Mouse (Mus musculus) neural tube, embryonic 14.5 days (tissue): ENCODE data around the gene Rhobtb1. TPM values are rescaled to one million over a fixed set of nuclear protein-coding genes. Genes with fewer than 3 reads are reported as not detected.

Experiments used
- ATAC-seq: fragments of 200-750 bp; cut with Nextera tagmentation; 2 replicates; pipeline ENCODE4 v1.8.0; 2017; ENCODE audit warnings: low read depth, mild to moderate bottlenecking, moderate TSS enrichment, moderate library complexity
- H3K27ac ChIP-seq: fragments of 300-500 bp; sonication (generic); 2 replicates; pipeline ENCODE4 v1.5.1; 2014; ENCODE audit warnings: low read depth, mild to moderate bottlenecking, control low read depth, low read length, moderate library complexity, mixed read lengths
- H3K27me3 ChIP-seq: fragments of 300-500 bp; sonication (generic); 2 replicates; pipeline ENCODE4 v1.6.1; 2014; ENCODE audit warnings: low read length; ENCODE audit not compliant: control insufficient read depth, insufficient read depth
- H3K36me3 ChIP-seq: fragments of 300-500 bp; sonication (generic); 2 replicates; pipeline ENCODE4 v1.6.1; 2014; ENCODE audit warnings: low read length, mixed read lengths; ENCODE audit not compliant: control insufficient read depth, insufficient read depth
- H3K4me1 ChIP-seq: fragments of 300-500 bp; sonication (generic); 2 replicates; pipeline ENCODE4 v1.6.1; 2014; ENCODE audit warnings: low read length; ENCODE audit not compliant: control insufficient read depth, insufficient read depth
- H3K4me2 ChIP-seq: fragments of 300-500 bp; sonication (generic); 2 replicates; pipeline ENCODE4 v1.6.1; 2014; ENCODE audit warnings: mild to moderate bottlenecking, low read depth, low read length, control low read depth
- H3K4me3 ChIP-seq: fragments of 300-500 bp; sonication (generic); 2 replicates; pipeline ENCODE4 v1.5.1; 2014; ENCODE audit warnings: low read depth, low read length, control low read depth, mixed read lengths
- H3K9ac ChIP-seq: fragments of 300-500 bp; sonication (generic); replicated peaks from 2 replicates; pipeline ENCODE4 v1.6.1; 2014; ENCODE audit warnings: low read depth, mild to moderate bottlenecking, control low read depth, low read length, mixed read lengths
- H3K9me3 ChIP-seq: fragments of 300-500 bp; sonication (generic); 2 replicates; pipeline ENCODE4 v1.6.1; 2016; ENCODE audit warnings: low read length; ENCODE audit not compliant: control insufficient read depth
- WGBS: fragments of 180-500 bp; shearing (Covaris S2); extraction: QIAGEN DNeasy Blood & Tissue Kit; methylation state at CpG from one replicate; pipeline ENCODE4 v1.1.7; 2014; 5-methylcytosine and 5-hydroxymethylcytosine counted together
- polyA plus RNA-seq: library from polyadenylated mRNA; unstranded; fragments of >200 nt; fragmentation: Nextera tagmentation; extraction: Ambion mirVana; gene quantifications from 2 replicates; pipeline ENCODE4 v1.2.1, GENCODE M21; 2014

Gene Rhobtb1
- polyA plus RNA-seq, 1 experiment from 2014 or later = 17.3 TPM

DNA sequence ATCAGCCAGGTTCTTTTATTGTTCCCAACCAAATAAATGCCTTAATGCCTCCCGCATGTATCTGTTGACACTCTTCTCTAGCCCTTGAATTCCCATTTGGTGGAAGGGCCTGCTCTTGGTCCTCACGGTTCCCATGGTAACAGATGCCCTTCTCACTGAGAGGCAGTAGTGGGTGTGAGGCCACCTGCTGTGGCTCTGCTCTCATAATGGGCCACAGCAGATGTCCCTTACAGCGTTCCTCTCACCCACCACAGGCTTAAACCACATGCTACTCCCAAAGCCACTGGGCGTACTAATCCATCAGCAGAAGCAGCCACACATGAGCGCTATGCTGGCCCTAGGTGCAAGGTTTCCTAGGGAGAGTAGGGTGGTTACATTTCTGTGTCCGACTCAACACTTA lies 87.1 kb downstream of the Rhobtb1 start:
- Histone ChIP-seq H3K4me3 (no peak overlapping the region), H3K36me3 (no peaks in the 10 kb centered on the region), H3K27me3 (no peaks in the 10 kb centered on the region), H3K9me3 (no peaks in the 10 kb centered on the region), H3K9ac (no peak overlapping the region), H3K27ac (no peak overlapping the region), H3K4me1 (no peaks in the 10 kb centered on the region), H3K4me2 (no peak overlapping the region)
- WGBS = 51% methylated on average over 6 of the region's 6 CpGs
- ATAC-seq = no peak

DNA sequence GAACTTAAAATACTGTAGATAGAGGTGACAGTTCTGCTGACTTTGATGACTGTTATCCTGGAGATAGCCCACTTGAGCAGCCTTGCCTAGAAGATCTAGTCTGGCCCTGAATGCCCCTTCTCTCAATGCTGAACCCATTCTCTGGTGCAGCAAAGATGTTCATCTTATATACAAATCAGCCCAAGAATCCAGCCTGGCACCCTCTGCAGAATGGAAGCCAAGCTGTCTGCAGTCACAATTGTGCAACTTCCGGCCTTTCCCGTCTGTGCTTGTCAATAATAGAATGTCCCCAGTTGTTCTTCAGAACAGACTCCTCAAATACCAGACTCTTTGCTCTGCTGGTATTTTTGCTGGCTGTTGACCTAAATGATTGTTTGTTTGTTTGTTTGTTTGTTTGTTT lies 89.3 kb downstream of the Rhobtb1 start:
- Histone ChIP-seq H3K4me2 (no peak overlapping the region), H3K9ac (no peak overlapping the region), H3K4me1 (no peaks in the 10 kb centered on the region), H3K4me3 (no peak overlapping the region), H3K9me3 (no peaks in the 10 kb centered on the region), H3K27ac (no peak overlapping the region), H3K27me3 (no peaks in the 10 kb centered on the region), H3K36me3 (no peaks in the 10 kb centered on the region)
- ATAC-seq = no peak
- 97% methylated on average over 2 of the region's 2 CpGs for WGBS

DNA sequence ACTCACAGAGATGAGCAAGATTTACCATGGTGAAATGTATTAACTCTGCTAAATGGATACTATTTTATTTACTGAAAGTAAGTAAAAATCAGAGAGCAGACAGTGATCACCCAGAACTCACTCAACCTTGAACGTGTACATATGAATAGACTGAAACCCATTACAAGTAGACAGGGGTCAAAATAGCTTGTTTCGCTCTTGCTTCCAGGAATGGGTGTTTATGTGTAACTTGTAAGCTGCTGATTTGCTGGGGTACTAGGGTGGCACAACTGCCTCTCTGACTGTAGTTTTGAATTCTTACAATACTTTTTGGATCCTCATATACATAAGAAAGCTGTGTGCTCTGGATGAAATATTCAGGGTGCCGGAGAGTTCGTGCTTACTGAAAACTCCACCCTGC lies 93.9 kb downstream of the Rhobtb1 start:
- H3K4me2 ChIP-seq = no peak overlapping the region
- no peaks in the 10 kb centered on the region for H3K4me1 ChIP-seq
- no peaks in the 10 kb centered on the region for H3K36me3 ChIP-seq
- no peak overlapping the region for H3K9ac ChIP-seq
- H3K27ac ChIP-seq = no peak overlapping the region
- 86% methylated on average over 4 of the region's 4 CpGs for WGBS
- no peak for ATAC-seq
- H3K27me3 ChIP-seq = no peaks in the 10 kb centered on the region
- H3K9me3 ChIP-seq = no peaks in the 10 kb centered on the region
- H3K4me3 ChIP-seq = no peak overlapping the region

DNA sequence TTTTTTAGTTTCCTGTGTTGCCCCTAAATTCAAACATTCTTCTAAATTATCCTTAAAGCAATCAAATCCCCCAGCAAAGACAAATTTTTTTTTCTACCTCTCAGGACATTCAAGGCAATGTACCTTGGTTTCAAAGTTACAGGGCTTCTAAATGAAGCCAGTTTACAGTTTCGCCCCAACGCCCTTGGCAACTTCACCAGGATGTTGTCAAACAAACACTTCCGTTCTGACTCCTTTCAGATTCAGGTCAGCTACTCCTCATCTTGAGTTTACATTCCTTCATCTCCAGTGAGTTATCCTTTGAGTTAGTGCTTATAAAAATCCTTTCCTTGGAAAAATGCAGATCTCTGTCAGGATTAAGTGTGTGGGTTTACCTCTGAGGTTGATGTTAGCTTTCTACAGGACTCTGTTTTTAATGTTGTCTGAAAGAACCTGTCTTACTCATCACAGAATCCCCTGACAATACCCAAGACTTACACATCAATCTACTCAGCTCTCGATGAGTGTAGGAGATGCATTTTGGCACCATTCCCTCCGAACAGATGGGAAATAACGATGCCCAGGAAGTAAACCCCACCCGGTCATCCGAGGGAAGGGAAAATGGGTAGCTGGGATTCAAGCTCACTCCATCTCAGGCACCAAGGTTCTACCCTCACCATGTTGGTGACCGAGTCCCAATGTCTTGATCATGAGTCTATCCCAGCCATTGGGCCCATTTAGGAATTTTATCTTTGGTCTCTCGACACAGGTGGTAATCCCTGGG lies 94.9 kb downstream of the Rhobtb1 start:
- Histone ChIP-seq H3K4me3 (no peak overlapping the region), H3K4me2 (no peak overlapping the region), H3K9ac (no peak overlapping the region), H3K4me1 (no peaks in the 10 kb centered on the region), H3K27me3 (no peaks in the 10 kb centered on the region), H3K9me3 (no peaks in the 10 kb centered on the region), H3K36me3 (no peaks in the 10 kb centered on the region), H3K27ac (no peak overlapping the region)
- WGBS = 84% methylated on average over 10 of the region's 10 CpGs
- ATAC-seq = no peak

DNA sequence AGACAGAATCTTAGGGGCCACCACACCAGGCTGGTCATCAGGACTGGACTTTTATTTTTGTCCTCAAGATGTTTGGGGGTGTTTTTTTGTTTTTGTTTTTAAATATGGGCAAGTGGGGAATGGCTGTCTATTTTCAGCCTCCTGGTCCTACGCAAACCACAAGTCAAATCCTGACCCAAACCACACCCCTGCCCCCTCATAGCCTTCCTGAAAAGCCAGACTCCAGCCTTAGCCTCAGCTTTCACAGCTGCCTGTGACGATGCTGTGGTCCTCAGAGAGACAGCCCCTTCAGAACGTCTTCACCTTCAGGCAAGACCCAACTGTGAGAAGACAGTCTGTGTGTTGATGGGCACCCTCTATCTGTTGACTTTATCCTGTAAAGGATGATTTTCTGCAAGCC lies 95.5 kb downstream of the Rhobtb1 start:
- Histone ChIP-seq H3K4me1 (no peaks in the 10 kb centered on the region), H3K4me3 (no peak overlapping the region), H3K27ac (no peak overlapping the region), H3K9ac (no peak overlapping the region), H3K4me2 (no peak overlapping the region), H3K9me3 (no peaks in the 10 kb centered on the region), H3K27me3 (no peaks in the 10 kb centered on the region), H3K36me3 (no peaks in the 10 kb centered on the region)
- WGBS = 82% methylated on average over 3 of the region's 3 CpGs
- ATAC-seq = no peak

DNA sequence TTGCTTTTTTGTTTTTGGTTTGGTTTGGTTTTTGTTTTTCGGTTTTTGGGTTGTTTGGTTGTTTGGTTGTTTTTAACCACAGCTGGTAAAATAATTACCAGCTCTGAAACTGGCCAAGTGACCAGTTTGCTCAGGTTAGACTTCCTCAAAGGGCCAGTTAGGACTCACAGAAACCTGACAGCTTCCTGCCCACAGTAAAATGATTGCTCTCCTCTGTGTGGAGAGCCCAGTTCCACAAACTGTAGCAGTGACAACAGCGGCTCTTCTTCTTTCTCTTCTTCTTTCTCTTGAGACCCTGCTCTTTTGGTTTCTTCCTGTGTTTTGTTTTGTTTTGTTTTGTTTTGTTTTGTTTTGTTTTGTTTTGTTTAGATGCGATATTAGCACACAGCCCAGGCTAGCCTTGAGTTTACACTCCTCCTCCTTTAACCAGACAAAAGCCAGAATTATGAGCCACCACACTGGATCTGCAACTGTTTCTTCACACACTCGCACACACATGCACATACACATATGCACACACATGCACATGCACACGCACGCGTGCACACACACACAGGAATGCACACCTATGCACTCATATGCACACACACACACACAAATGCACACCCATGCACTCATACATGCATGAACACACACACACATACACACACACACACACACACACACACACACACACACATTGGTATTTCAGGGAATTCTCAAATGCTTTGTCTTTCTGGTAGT lies 96.2 kb downstream of the Rhobtb1 start:
- Histone ChIP-seq H3K4me1 (no peaks in the 10 kb centered on the region), H3K36me3 (no peaks in the 10 kb centered on the region), H3K4me2 (no peak overlapping the region), H3K9me3 (no peaks in the 10 kb centered on the region), H3K27me3 (no peaks in the 10 kb centered on the region), H3K9ac (no peak overlapping the region), H3K4me3 (no peak overlapping the region), H3K27ac (no peak overlapping the region)
- ATAC-seq = no peak
- WGBS = 97% methylated on average over 7 of the region's 7 CpGs

DNA sequence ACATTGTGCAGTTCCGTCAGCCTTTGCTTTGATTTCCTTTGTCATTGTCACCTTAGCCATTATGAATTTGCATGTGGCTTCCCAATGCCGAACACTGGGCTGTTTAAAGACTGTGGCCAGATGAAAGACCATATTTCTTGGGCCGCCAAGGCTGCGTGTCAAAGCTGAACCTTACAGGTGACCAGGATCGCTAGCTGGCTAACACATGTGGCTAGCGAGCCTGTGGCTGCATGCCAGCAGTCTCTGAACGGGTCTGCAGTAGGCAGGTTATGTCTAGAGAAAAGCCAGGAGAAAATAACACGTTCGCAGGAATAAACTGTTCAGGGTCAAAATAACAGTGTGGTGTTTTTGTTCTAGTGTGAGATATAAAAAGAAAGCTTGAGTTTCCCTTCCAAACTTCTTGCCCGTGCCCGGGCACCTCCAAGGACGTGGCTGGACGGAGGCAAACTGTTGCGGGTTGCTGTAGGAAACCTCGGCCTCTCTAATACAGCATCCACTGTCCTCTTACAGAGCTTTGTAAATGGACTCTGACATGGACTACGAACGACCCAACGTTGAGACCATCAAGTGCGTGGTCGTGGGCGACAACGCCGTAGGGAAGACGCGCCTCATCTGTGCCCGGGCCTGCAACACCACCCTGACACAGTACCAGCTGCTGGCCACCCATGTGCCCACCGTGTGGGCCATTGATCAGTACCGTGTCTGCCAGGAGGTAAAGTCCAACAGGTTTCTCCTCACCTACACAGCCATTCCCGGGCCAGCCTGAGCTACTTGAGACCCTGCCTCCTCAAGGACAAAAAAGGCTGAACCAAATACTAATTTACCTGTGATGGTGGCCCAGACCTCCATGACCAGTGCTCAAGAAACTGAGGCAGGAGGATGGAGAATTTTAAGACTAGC lies 97.3 kb downstream of the Rhobtb1 start:
- no peak overlapping the region for H3K9ac ChIP-seq
- no peak for ATAC-seq
- H3K4me2 ChIP-seq = no peak overlapping the region
- H3K4me3 ChIP-seq = no peak overlapping the region
- H3K27me3 ChIP-seq = no peaks in the 10 kb centered on the region
- H3K27ac ChIP-seq = no peak overlapping the region
- no peaks in the 10 kb centered on the region for H3K36me3 ChIP-seq
- no peaks in the 10 kb centered on the region for H3K4me1 ChIP-seq
- no peaks in the 10 kb centered on the region for H3K9me3 ChIP-seq
- 90% methylated on average over 29 of the region's 29 CpGs for WGBS

DNA sequence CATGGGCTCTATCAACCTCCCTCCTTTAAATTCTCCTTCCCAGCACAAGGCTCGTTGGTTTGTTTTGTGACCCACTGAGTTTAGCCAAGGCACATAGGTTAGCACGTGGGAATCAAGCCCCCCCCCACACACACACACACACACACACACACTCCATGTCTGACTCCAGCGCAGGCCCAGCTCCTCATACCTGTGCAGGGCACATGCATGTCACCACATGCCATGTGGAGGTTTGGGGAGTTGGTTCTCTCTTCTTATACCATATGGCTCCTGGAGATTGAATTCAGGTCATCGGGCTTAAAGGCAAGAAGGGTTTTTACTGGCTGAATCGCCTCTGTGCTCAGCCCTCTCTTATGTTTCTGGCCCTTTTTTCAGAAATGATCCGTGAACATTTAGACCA lies 100.0 kb downstream of the Rhobtb1 start:
- ATAC-seq = no peak
- Histone ChIP-seq H3K9ac (no peak overlapping the region), H3K4me2 (no peak overlapping the region), H3K4me3 (no peak overlapping the region), H3K36me3 (no peaks in the 10 kb centered on the region), H3K9me3 (no peaks in the 10 kb centered on the region), H3K27ac (no peak overlapping the region), H3K27me3 (no peaks in the 10 kb centered on the region), H3K4me1 (peaks cover 9% of the 10 kb centered on the region)
- WGBS = 95% methylated on average over 6 of the region's 6 CpGs
